Mouse (Mus musculus) retina, adult 2 months (tissue): ENCODE data around the gene Cts3.
"Not testable (repeated sequence)": the region's sequence is repeated elsewhere in the genome, so short reads cannot be mapped to it uniquely, and the experiment has no call there.

Source experiments
- DNase-seq: peaks from one replicate; pipeline ENCODE4 v3.0.0-alpha.2; 2012; ENCODE audit warnings: low read depth, low spot score

The Cts3 gene

GRCm38 (mm10) chr13:61570027-61570426, at the start of gene Cts3:
Gene Cts3 (minus strand): TSS chr13:61570127.
- no peak for DNase-seq

DNA sequence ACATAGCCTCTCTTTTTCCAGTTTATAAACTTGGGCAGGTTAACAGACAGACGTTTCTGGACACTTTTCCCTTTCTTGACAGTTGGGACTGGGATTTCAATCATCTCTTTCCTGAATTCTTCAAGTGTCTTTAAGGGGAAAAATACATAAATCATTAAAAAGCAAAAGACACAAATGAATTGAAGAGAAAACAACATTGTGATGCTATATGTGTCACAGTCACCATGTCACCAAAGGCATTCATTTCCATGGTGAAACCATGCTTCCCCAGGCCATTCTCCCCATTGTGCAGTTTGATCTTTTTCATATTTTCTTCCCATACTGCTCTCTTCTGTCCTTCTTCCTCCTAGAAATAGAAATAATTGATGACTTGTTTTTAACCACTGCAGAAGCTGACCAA, 1.9 kb downstream of the Cts3 start, which contains the start of gene Gm49352:
Gene Gm49352 (minus strand): TSS at position 101 of the 400 bp plus-strand sequence.
- not testable (repeated sequence) for DNase-seq

- no peak for DNase-seq
Observed at GRCm38 (mm10) chr13:61541631-61542030, 28.3 kb downstream of the Cts3 start, which contains the start of gene Ctsm. Gene Ctsm (minus strand): TSS chr13:61541839.
